Mouse (Mus musculus) retina, postnatal 1 day (tissue): ENCODE measurements around the gene Ndufaf7.

Experiments used
- DNase-seq: peaks from one replicate; pipeline ENCODE4 v3.0.0-alpha.2; 2012

The Ndufaf7 gene

GRCm38 (mm10) chr17:78966092-78966883 lies 29.4 kb downstream of the Ndufaf7 start:
- DNase-seq, result no peak

GRCm38 (mm10) chr17:78968500-78968899 lies 31.6 kb downstream of the Ndufaf7 start:
- peak; percentile 1 for DNase-seq

GRCm38 (mm10) chr17:78983166-78983565 lies 46.2 kb downstream of the Ndufaf7 start:
- no peak for DNase-seq

GRCm38 (mm10) chr17:78983736-78984135 lies 46.8 kb downstream of the Ndufaf7 start:
- DNase-seq, result no peak

GRCm38 (mm10) chr17:78989015-78989414 lies 52.1 kb downstream of the Ndufaf7 start:
- DNase-seq, result no peak

GRCm38 (mm10) chr17:78991549-78991948 lies 54.6 kb downstream of the Ndufaf7 start:
- DNase-seq, result no peak

- DNase-seq, result no peak
Observed at GRCm38 (mm10) chr17:78992303-78993027, 55.5 kb downstream of the Ndufaf7 start.

- DNase-seq, result peak; percentile 72
Observed at GRCm38 (mm10) chr17:78993670-78994069, 56.7 kb downstream of the Ndufaf7 start.

- no peak for DNase-seq
Observed at GRCm38 (mm10) chr17:78994382-78994781, 57.4 kb downstream of the Ndufaf7 start.

- no peak for DNase-seq
Observed at GRCm38 (mm10) chr17:78994931-78995820, 58.2 kb downstream of the Ndufaf7 start.
